Mouse (Mus musculus): Measurements from ENCODE around the gene Rtl4. TPM values are rescaled to one million over a fixed set of nuclear protein-coding genes. Genes with fewer than 3 reads are reported as not detected.
A peak's percentile ranks its signal among the peaks of the same experiment; 100 is the strongest.

Gene Rtl4
- polyA plus RNA-seq (2014; fragmentation: Nextera tagmentation; extraction: Ambion mirVana), result 1.1 and 2.2 TPM in 2 replicates

- Histone ChIP-seq H3K27ac (ENCODE audit: low read depth, low read length) (no peak within 1 kb of the TSS), H3K9me3 (ENCODE audit: control insufficient read depth, low read length) (no peaks in the 10 kb centered on the region)
Observed at GRCm38 (mm10) chrX:144688207-144689118, at the start of gene Rtl4. Gene Rtl4, plus strand, starts transcription at chrX:144688907.

GRCm38 (mm10) chrX:144644756-144645155, 44.0 kb upstream of the Rtl4 start:
- no peak for ATAC-seq (ENCODE audit: low read depth)
- Histone ChIP-seq H3K4me1 (ENCODE audit: control insufficient read depth, insufficient read depth, low read length) (no peaks in the 10 kb centered on the region), H3K4me3 (ENCODE audit: low read depth, low read length) (no peak overlapping the region), H3K36me3 (ENCODE audit: control insufficient read depth, insufficient read depth, low read length) (no peaks in the 10 kb centered on the region), H3K27ac (ENCODE audit: low read depth, low read length) (no peak overlapping the region), H3K27me3 (ENCODE audit: control insufficient read depth, insufficient read depth, low read length) (no peaks in the 10 kb centered on the region), H3K4me2 (ENCODE audit: low read depth, low read length) (no peak overlapping the region), H3K9ac (replicated peaks; ENCODE audit: low read depth, low read length) (no peak overlapping the region), H3K9me3 (ENCODE audit: control insufficient read depth, low read length) (no peaks in the 10 kb centered on the region)
- 59% methylated on average over 3 of the region's 3 CpGs for WGBS

More at GRCm38 (mm10) chrX:144688207-144689118, at the start of gene Rtl4:
- H3K27me3 ChIP-seq (ENCODE audit: control insufficient read depth, insufficient read depth, low read length), result no peaks in the 10 kb centered on the region
- peak; percentile 77 for ATAC-seq (ENCODE audit: low read depth)
- H3K36me3 ChIP-seq (ENCODE audit: control insufficient read depth, insufficient read depth, low read length), result no peaks in the 10 kb centered on the region
- H3K4me1 ChIP-seq (ENCODE audit: control insufficient read depth, insufficient read depth, low read length), result no peaks in the 10 kb centered on the region
- 23% methylated on average over 13 of the region's 31 CpGs for WGBS
- peak within 1 kb of the TSS; percentile 54 for H3K9ac ChIP-seq (replicated peaks; ENCODE audit: low read depth, low read length)
- peak within 1 kb of the TSS; percentile 52 for H3K4me2 ChIP-seq (ENCODE audit: low read depth, low read length)
- peak within 1 kb of the TSS; percentile 38 for H3K4me3 ChIP-seq (ENCODE audit: low read depth, low read length)

- no peak overlapping the region for H3K4me2 ChIP-seq (ENCODE audit: low read depth, low read length)
- no peaks in the 10 kb centered on the region for H3K27me3 ChIP-seq (ENCODE audit: control insufficient read depth, insufficient read depth, low read length)
- H3K9ac ChIP-seq (replicated peaks; ENCODE audit: low read depth, low read length), result no peak overlapping the region
- H3K36me3 ChIP-seq (ENCODE audit: control insufficient read depth, insufficient read depth, low read length), result no peaks in the 10 kb centered on the region
- no peak overlapping the region for H3K4me3 ChIP-seq (ENCODE audit: low read depth, low read length)
- ATAC-seq (ENCODE audit: low read depth), result no peak
- no peaks in the 10 kb centered on the region for H3K9me3 ChIP-seq (ENCODE audit: control insufficient read depth, low read length)
- H3K27ac ChIP-seq (ENCODE audit: low read depth, low read length), result no peak overlapping the region
- H3K4me1 ChIP-seq (ENCODE audit: control insufficient read depth, insufficient read depth, low read length), result no peaks in the 10 kb centered on the region
- 37% methylated on average over 1 of the region's 1 CpGs for WGBS
Observed at GRCm38 (mm10) chrX:144645394-144645793, 43.3 kb upstream of the Rtl4 start.

GRCm38 (mm10) chrX:144652196-144652595, 36.5 kb upstream of the Rtl4 start:
- H3K27ac ChIP-seq (ENCODE audit: low read depth, low read length), result no peak overlapping the region
- WGBS, result 70% methylated on average over 2 of the region's 2 CpGs
- ATAC-seq (ENCODE audit: low read depth), result no peak
- H3K4me3 ChIP-seq (ENCODE audit: low read depth, low read length), result no peak overlapping the region
- H3K4me2 ChIP-seq (ENCODE audit: low read depth, low read length), result no peak overlapping the region
- no peaks in the 10 kb centered on the region for H3K36me3 ChIP-seq (ENCODE audit: control insufficient read depth, insufficient read depth, low read length)
- no peaks in the 10 kb centered on the region for H3K4me1 ChIP-seq (ENCODE audit: control insufficient read depth, insufficient read depth, low read length)
- no peaks in the 10 kb centered on the region for H3K9me3 ChIP-seq (ENCODE audit: control insufficient read depth, low read length)
- no peak overlapping the region for H3K9ac ChIP-seq (replicated peaks; ENCODE audit: low read depth, low read length)
- H3K27me3 ChIP-seq (ENCODE audit: control insufficient read depth, insufficient read depth, low read length), result no peaks in the 10 kb centered on the region

GRCm38 (mm10) chrX:144687742-144688141, 965 bp upstream of the Rtl4 start:
- Histone ChIP-seq H3K4me1 (ENCODE audit: control insufficient read depth, insufficient read depth, low read length) (no peaks in the 10 kb centered on the region), H3K9ac (replicated peaks; ENCODE audit: low read depth, low read length) (no peak overlapping the region; the same call in 1 of the 2 replicates), H3K4me2 (ENCODE audit: low read depth, low read length) (peak overlapping the region; percentile 52), H3K27me3 (ENCODE audit: control insufficient read depth, insufficient read depth, low read length) (no peaks in the 10 kb centered on the region), H3K4me3 (ENCODE audit: low read depth, low read length) (peak overlapping the region; percentile 38), H3K9me3 (ENCODE audit: control insufficient read depth, low read length) (no peaks in the 10 kb centered on the region), H3K27ac (ENCODE audit: low read depth, low read length) (no peak overlapping the region), H3K36me3 (ENCODE audit: control insufficient read depth, insufficient read depth, low read length) (no peaks in the 10 kb centered on the region)
- WGBS, result 18% methylated on average over 17 of the region's 20 CpGs
- ATAC-seq (ENCODE audit: low read depth), result no peak

- Histone ChIP-seq H3K9me3 (ENCODE audit: control insufficient read depth, low read length) (no peaks in the 10 kb centered on the region), H3K4me2 (ENCODE audit: low read depth, low read length) (peak within 1 kb of the TSS; percentile 52), H3K27me3 (ENCODE audit: control insufficient read depth, insufficient read depth, low read length) (no peaks in the 10 kb centered on the region), H3K9ac (replicated peaks; ENCODE audit: low read depth, low read length) (peak within 1 kb of the TSS; percentile 54), H3K4me1 (ENCODE audit: control insufficient read depth, insufficient read depth, low read length) (no peaks in the 10 kb centered on the region), H3K36me3 (ENCODE audit: control insufficient read depth, insufficient read depth, low read length) (no peaks in the 10 kb centered on the region), H3K4me3 (ENCODE audit: low read depth, low read length) (peak within 1 kb of the TSS; percentile 38), H3K27ac (ENCODE audit: low read depth, low read length) (no peak within 1 kb of the TSS)
- no peak; the same call in 1 of the 2 replicates for ATAC-seq (ENCODE audit: low read depth)
- 25% methylated on average over 1 of the region's 1 CpGs for WGBS
Observed at GRCm38 (mm10) chrX:144688142-144688206, 733 bp upstream of the Rtl4 start, which contains the start of gene Trpc5. Gene Trpc5, minus strand, starts transcription at chrX:144688180.

GRCm38 (mm10) chrX:144689119-144689858, 582 bp downstream of the Rtl4 start:
- H3K4me1 ChIP-seq (ENCODE audit: control insufficient read depth, insufficient read depth, low read length), result no peaks in the 10 kb centered on the region
- WGBS, result 10% methylated on average over 17 of the region's 21 CpGs
- no peaks in the 10 kb centered on the region for H3K27me3 ChIP-seq (ENCODE audit: control insufficient read depth, insufficient read depth, low read length)
- no peaks in the 10 kb centered on the region for H3K9me3 ChIP-seq (ENCODE audit: control insufficient read depth, low read length)
- H3K4me2 ChIP-seq (ENCODE audit: low read depth, low read length), result peak overlapping the region; percentile 52
- H3K4me3 ChIP-seq (ENCODE audit: low read depth, low read length), result peak overlapping the region; percentile 38
- H3K36me3 ChIP-seq (ENCODE audit: control insufficient read depth, insufficient read depth, low read length), result no peaks in the 10 kb centered on the region
- peak; percentile 84 for ATAC-seq (ENCODE audit: low read depth)
- peak overlapping the region; percentile 54 for H3K9ac ChIP-seq (replicated peaks; ENCODE audit: low read depth, low read length)
- H3K27ac ChIP-seq (ENCODE audit: low read depth, low read length), result no peak overlapping the region

- Histone ChIP-seq H3K9ac (replicated peaks; ENCODE audit: low read depth, low read length) (no peak overlapping the region), H3K36me3 (ENCODE audit: control insufficient read depth, insufficient read depth, low read length) (no peaks in the 10 kb centered on the region), H3K27me3 (ENCODE audit: control insufficient read depth, insufficient read depth, low read length) (no peaks in the 10 kb centered on the region), H3K4me1 (ENCODE audit: control insufficient read depth, insufficient read depth, low read length) (no peaks in the 10 kb centered on the region), H3K4me2 (ENCODE audit: low read depth, low read length) (peak overlapping the region; percentile 52), H3K27ac (ENCODE audit: low read depth, low read length) (no peak overlapping the region), H3K4me3 (ENCODE audit: low read depth, low read length) (peak overlapping the region; percentile 38; the same call in 1 of the 2 replicates), H3K9me3 (ENCODE audit: control insufficient read depth, low read length) (no peaks in the 10 kb centered on the region)
- 0 out of 2 replicates have a peak, but pooled peaks have one; percentile 13 for ATAC-seq (ENCODE audit: low read depth)
- 13% methylated on average over 7 of the region's 7 CpGs for WGBS
Observed at GRCm38 (mm10) chrX:144689859-144690181, 1.1 kb downstream of the Rtl4 start.

- no peak overlapping the region for H3K4me3 ChIP-seq (ENCODE audit: low read depth, low read length)
- H3K36me3 ChIP-seq (ENCODE audit: control insufficient read depth, insufficient read depth, low read length), result no peaks in the 10 kb centered on the region
- no peak overlapping the region for H3K9ac ChIP-seq (replicated peaks; ENCODE audit: low read depth, low read length)
- no peaks in the 10 kb centered on the region for H3K4me1 ChIP-seq (ENCODE audit: control insufficient read depth, insufficient read depth, low read length)
- 85% methylated on average over 1 of the region's 1 CpGs for WGBS
- no peaks in the 10 kb centered on the region for H3K9me3 ChIP-seq (ENCODE audit: control insufficient read depth, low read length)
- no peak overlapping the region for H3K4me2 ChIP-seq (ENCODE audit: low read depth, low read length)
- ATAC-seq (ENCODE audit: low read depth), result no peak
- H3K27ac ChIP-seq (ENCODE audit: low read depth, low read length), result no peak overlapping the region
- H3K27me3 ChIP-seq (ENCODE audit: control insufficient read depth, insufficient read depth, low read length), result no peaks in the 10 kb centered on the region
Observed at GRCm38 (mm10) chrX:144716330-144716729, 27.6 kb downstream of the Rtl4 start.
